Mouse (Mus musculus): ENCODE data around the gene Ficd. TPM values are rescaled to one million over a fixed set of nuclear protein-coding genes. Genes with fewer than 3 reads are reported as not detected.
A peak's percentile ranks its signal among the peaks of the same experiment; 100 is the strongest.
"Not testable (repeated sequence)": the region's sequence is repeated elsewhere in the genome, so short reads cannot be mapped to it uniquely, and the experiment has no call there.

The Ficd gene
- polyA plus RNA-seq, 1 experiment from 2014 or later: 4.8 TPM

DNA sequence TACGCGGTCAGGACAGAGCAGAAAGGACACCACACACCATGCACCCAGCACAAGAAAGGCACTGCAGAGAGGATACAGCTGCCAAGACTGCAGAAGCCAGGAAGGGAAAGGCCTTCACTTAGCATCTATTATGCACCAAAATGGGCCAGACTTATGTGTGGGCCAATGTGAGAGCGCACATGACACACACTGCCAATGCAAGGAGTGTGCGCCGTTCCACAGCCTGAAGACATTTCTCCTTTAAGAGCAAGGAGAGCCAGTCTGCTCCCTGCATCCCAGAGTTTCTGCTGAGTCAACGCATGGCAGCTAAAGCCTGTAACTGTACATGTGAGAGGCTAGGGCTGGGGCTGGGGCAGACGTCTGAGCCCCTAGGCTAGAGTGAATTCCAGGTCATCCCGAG, 33.2 kb downstream of the Ficd start:
- H3K4me1 ChIP-seq: peaks cover 36% of the 10 kb centered on the region
- H3K27me3 ChIP-seq (ENCODE audit: low read depth, poor library complexity, severe bottlenecking): no peaks in the 10 kb centered on the region
- peaks cover 60% of the 10 kb centered on the region for H3K36me3 ChIP-seq
- 97% methylated on average over 8 of the region's 8 CpGs for WGBS
- no peaks in the 10 kb centered on the region for H3K9me3 ChIP-seq (replicated peaks)
- no peak overlapping the region for H3K4me3 ChIP-seq
- H3K27ac ChIP-seq (replicated peaks): no peak overlapping the region
- no peak for DNase-seq (ENCODE audit: low spot score)

DNA sequence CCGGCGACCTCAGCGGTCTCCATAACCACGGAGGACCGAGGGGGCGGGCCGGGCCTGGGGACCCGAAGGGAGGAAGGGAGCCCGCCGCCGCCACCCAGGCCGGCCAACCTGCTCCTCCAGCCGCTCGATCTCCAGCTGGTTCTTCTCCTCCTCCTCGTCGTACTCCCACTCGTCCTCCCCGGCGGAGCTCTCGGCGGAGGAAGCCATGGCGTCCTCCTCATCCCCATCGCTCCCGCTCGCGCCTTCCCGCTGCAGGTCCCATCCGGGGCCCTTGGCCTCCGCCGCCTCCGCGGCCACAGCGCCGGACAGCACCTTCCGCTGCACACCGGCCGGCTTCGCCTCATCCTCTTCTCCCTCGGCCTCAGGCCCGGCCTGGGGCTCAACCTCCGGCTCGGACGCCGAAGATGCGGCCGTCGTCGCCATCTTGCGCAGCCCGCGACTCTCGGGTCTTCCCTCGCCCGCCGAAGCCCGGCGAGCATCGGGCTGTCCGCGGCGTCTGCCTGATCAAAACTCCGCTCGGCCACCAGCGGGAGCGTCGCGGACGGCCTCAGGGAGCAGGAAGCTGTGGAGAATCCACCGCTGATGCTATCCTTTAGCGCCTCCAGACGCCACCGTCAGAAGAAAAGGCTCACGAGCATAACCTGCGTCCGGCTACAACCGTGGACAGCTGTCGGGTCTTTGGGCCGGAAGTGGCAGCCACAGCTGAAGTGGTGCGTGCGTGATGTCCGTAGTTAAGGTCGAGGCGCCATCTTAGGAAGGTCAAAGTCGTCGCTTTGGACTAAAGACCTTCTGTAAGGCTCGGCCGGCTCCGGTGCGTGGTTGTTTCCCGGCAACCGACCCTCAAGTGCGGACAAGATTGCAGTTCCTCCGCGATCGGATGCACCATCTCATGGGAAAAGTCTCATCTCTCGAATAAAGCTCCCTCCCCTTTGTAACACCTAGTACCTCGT, 35.9 kb downstream of the Ficd start:
- under 1% methylated on average over 97 of the region's 97 CpGs for WGBS
- H3K36me3 ChIP-seq: peaks cover 57% of the 10 kb centered on the region
- H3K4me1 ChIP-seq: peaks cover 39% of the 10 kb centered on the region
- peak overlapping the region; percentile 84 for H3K4me3 ChIP-seq
- H3K9me3 ChIP-seq (replicated peaks): no peaks in the 10 kb centered on the region
- H3K27me3 ChIP-seq (ENCODE audit: low read depth, poor library complexity, severe bottlenecking): no peaks in the 10 kb centered on the region
- peak overlapping the region; percentile 99 for H3K27ac ChIP-seq (replicated peaks)
- peak; percentile 88 for DNase-seq (ENCODE audit: low spot score)

DNA sequence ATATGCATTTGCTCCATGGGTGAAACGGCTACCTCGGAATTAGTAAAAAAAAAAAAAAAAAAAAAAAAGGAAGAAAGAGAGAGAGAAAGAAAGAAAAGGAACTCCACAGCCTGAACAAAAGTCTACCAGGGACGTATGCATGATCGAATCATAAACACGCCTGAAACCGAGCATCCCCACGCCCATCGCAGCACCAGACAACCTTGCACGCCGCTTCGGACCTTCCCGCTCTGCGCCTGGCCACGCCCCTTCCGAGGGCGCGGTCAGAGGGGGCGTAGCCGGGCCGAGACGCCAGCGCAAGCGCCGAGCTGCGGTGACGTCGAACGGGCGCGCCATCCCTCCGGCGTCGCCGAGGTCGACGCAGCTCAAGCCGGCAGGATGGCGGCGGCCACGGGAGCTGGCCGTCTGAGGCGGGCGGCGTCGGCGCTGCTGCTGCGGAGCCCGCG, 36.9 kb downstream of the Ficd start, which contains the start of the genes Sart3 and Iscu:
TSS of gene Sart3 (minus strand) at position 61 of the 446 bp plus-strand sequence.
TSS of gene Iscu (plus strand) at position 299 of the 446 bp plus-strand sequence.
- peaks cover 39% of the 10 kb centered on the region for H3K4me1 ChIP-seq
- DNase-seq (ENCODE audit: low spot score): peak; percentile 93
- H3K9me3 ChIP-seq (replicated peaks): no peaks in the 10 kb centered on the region
- peaks cover 56% of the 10 kb centered on the region for H3K36me3 ChIP-seq
- peak within 1 kb of the TSS; percentile 84 for H3K4me3 ChIP-seq
- under 1% methylated on average over 49 of the region's 49 CpGs for WGBS
- H3K27me3 ChIP-seq (ENCODE audit: low read depth, poor library complexity, severe bottlenecking): no peaks in the 10 kb centered on the region
- peak within 1 kb of the TSS; percentile 99 for H3K27ac ChIP-seq (replicated peaks)

DNA sequence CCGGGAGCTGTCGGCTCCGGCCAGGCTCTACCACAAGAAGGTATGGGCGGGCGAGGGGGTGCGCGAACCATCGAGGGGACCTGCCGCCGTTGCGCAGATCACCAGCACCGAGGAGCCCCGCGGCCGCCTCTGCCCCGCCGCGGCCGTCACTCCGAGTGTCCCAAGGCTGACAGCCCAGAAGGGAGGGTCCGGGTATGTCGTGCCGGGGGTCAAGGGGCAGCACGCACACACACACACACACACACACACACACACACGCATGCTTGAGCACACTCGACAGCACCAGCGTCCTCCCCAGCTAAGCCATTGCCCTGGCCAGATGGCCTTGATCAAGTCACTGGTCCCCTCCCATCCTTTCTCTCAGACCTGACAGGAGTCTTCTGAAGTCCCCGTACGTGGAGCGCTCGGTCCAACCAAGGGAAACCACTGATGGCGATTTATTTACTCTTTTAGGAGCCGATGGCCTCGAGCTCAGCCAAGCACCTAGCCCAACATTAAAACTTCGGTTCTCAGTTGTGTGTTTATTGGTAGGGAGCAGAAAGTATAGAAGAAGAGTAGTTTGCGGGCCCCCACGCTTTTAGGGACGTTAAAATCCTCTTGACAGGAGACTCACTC, 37.4 kb downstream of the Ficd start:
- WGBS: 3% methylated on average over 37 of the region's 38 CpGs
- Histone ChIP-seq H3K9me3 (replicated peaks) (no peaks in the 10 kb centered on the region), H3K27ac (replicated peaks) (peak overlapping the region; percentile 99)

DNA sequence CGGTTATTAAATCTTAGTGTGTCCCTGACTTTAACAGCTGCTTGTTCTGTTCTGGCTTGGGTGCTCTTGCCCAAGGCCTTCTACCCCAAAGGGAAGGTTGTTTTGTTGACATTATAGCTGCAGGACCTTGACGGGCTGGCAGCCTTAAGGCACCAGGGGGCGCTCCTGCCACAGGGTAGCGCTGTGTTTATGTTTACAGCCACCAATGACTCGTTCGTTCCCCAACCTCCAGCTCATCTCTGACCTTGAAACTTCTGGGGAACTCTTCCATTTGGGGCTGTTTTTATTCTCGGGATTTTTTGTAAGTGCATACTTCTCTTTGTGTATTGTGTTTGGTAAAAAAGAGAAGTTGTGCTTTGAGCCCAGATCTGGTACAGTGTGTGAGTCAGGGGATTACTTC, 38.1 kb downstream of the Ficd start:
- DNase-seq (ENCODE audit: low spot score): peak; percentile 80
- H3K36me3 ChIP-seq: peaks cover 54% of the 10 kb centered on the region
- peaks cover 38% of the 10 kb centered on the region for H3K4me1 ChIP-seq
- no peaks in the 10 kb centered on the region for H3K27me3 ChIP-seq (ENCODE audit: low read depth, poor library complexity, severe bottlenecking)
- peak overlapping the region; percentile 84 for H3K4me3 ChIP-seq
- WGBS: 4% methylated on average over 7 of the region's 7 CpGs
- H3K9me3 ChIP-seq (replicated peaks): no peaks in the 10 kb centered on the region
- no peak overlapping the region for H3K27ac ChIP-seq (replicated peaks)

More for the DNA sequence above, 37.4 kb downstream of the Ficd start:
- H3K4me1 ChIP-seq: peaks cover 39% of the 10 kb centered on the region
- H3K27me3 ChIP-seq (ENCODE audit: low read depth, poor library complexity, severe bottlenecking): no peaks in the 10 kb centered on the region
- H3K4me3 ChIP-seq: peak overlapping the region; percentile 84
- no peak for DNase-seq (ENCODE audit: low spot score)
- peaks cover 55% of the 10 kb centered on the region for H3K36me3 ChIP-seq

DNA sequence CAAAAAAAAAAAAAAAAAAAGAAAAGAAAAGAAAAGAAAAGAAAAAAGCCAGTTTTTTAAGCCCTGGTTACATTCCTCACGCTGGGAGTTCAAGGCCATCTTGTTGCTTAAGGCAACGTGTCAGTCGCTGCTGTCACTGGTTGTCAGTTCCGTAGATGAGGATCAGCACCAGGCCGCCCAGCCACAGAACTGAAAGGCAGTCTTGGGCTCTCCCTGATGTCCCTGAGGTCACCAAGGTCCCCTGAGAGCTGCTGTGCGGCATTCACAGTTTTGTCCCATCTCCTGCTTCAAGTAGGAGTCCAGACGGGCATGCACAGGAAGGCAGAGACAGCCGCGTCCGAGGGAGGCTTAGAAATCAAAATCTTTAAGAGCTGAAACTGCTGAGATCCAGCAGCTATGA, 40.0 kb downstream of the Ficd start:
- Histone ChIP-seq H3K27me3 (ENCODE audit: low read depth, poor library complexity, severe bottlenecking) (no peaks in the 10 kb centered on the region), H3K9me3 (replicated peaks) (peaks cover 6% of the 10 kb centered on the region; the same call in 1 of the 2 replicates), H3K4me1 (peaks cover 18% of the 10 kb centered on the region), H3K36me3 (peaks cover 45% of the 10 kb centered on the region), H3K4me3 (no peak overlapping the region), H3K27ac (replicated peaks) (no peak overlapping the region)
- WGBS: 89% methylated on average over 10 of the region's 10 CpGs
- no peak for DNase-seq (ENCODE audit: low spot score)

DNA sequence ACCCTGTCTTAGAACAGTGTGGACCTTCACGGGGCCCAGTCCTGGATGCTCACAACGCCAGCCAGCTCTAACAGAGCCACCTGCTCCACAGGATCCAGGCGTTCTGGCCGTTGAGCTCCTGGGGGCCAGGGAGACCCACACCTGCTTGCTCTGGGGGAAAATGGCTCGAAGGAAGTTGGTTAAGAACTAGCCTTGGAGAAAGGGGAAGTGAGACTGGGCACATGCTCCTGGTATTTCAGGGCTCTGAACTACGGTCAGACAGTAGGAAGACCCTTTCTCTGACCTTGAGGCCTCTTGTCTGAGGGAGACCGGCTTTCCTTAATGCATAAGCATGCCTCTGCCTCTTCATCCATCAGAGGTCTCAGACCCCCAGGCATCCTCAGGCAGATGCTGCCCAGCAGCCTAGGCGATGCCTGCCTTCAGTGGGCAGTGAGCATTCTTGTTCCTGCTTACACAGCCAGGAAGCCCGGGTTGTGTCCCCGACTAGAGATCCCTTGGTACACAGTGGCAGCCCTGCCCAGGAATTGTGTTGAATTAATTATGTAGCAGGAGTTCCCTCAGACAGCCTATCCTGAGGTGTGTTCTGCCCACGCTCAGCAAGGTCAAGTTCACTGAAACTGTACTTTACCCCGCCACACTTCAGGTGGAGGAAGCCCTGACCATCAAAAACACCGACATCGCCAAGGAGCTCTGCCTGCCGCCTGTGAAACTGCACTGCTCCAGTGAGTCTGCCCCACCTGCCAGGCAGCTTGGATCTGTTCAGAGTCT, 40.7 kb downstream of the Ficd start:
- Histone ChIP-seq H3K4me3 (no peak overlapping the region), H3K4me1 (peaks cover 17% of the 10 kb centered on the region), H3K27ac (replicated peaks) (no peak overlapping the region), H3K9me3 (replicated peaks) (peaks cover 6% of the 10 kb centered on the region; the same call in 1 of the 2 replicates), H3K36me3 (peaks cover 45% of the 10 kb centered on the region), H3K27me3 (ENCODE audit: low read depth, poor library complexity, severe bottlenecking) (no peaks in the 10 kb centered on the region)
- WGBS: 92% methylated on average over 15 of the region's 15 CpGs
- DNase-seq (ENCODE audit: low spot score): no peak

DNA sequence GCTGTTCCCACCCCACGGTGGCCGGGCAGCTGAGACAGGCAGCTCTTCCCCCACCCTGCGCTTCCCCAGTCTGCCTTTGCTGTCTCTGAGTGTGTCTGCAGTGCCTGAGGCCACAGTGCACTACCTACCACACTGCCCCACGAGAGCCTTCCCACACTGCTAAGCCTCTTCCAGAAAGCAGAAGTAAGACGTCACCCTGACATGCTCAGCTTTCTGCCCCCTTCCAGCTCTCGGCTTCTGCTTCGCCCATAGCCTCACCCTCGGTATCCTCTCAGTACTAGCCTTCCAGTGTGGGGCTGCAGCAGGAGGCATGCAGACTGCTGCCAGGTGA, 41.3 kb downstream of the Ficd start:
- DNase-seq (ENCODE audit: low spot score): no peak
- Histone ChIP-seq H3K4me1 (peaks cover 16% of the 10 kb centered on the region), H3K9me3 (replicated peaks) (peaks cover 6% of the 10 kb centered on the region; the same call in 1 of the 2 replicates), H3K27ac (replicated peaks) (no peak overlapping the region), H3K4me3 (no peak overlapping the region), H3K36me3 (peaks cover 45% of the 10 kb centered on the region), H3K27me3 (ENCODE audit: low read depth, poor library complexity, severe bottlenecking) (no peaks in the 10 kb centered on the region)
- WGBS: 87% methylated on average over 8 of the region's 8 CpGs

DNA sequence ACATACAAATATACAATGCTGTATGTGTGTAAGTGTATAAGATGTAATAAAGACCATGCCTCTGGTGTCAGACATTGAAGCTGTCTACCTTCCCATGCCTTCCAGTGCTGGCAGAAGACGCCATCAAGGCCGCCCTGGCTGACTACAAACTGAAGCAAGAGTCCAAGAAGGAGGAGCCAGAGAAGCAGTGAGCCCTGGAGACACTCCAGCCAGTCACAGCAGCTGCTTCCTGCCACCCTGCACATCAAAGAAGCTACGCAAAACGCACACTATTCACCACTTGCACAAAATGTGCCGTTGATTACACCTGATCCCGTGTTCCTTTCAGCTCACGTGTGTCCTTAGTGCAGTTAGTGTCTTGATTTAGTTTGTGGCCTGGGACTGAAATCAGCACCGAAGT, 42.1 kb downstream of the Ficd start:
- 91% methylated on average over 8 of the region's 8 CpGs for WGBS
- H3K9me3 ChIP-seq (replicated peaks): not testable (repeated sequence)

DNA sequence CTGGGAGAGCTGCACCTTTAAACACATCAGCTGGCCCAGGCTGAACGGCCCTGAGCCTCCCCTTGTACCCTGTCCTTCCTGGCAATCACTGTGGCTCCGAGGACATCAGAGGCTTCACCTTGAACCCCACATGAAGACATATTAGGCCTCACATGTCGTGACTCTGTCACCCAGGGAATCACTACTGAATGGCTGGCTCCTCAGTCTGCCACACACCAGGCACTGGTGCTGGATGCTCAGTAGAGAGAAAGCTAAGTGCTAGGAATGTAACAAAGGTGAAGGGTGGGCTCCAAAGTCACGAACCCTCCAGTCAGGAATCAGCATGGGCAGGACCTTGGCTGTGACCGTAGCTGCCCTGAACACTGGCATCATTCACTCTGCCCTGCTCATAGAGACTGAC, 44.0 kb downstream of the Ficd start:
- 80% methylated on average over 5 of the region's 5 CpGs for WGBS
- H3K27ac ChIP-seq (replicated peaks): no peak overlapping the region
- H3K4me1 ChIP-seq: peaks cover 7% of the 10 kb centered on the region
- no peak for DNase-seq (ENCODE audit: low spot score)
- H3K4me3 ChIP-seq: no peak overlapping the region
- peaks cover 41% of the 10 kb centered on the region for H3K36me3 ChIP-seq
- H3K27me3 ChIP-seq (ENCODE audit: low read depth, poor library complexity, severe bottlenecking): peaks cover 21% of the 10 kb centered on the region
- peaks cover 6% of the 10 kb centered on the region; the same call in 1 of the 2 replicates for H3K9me3 ChIP-seq (replicated peaks)

More for the DNA sequence above, 42.1 kb downstream of the Ficd start:
- Histone ChIP-seq H3K4me1 (peaks cover 13% of the 10 kb centered on the region), H3K36me3 (peaks cover 45% of the 10 kb centered on the region)
- not testable (repeated sequence) for H3K27ac ChIP-seq (replicated peaks); H3K4me3 ChIP-seq; DNase-seq (ENCODE audit: low spot score); H3K27me3 ChIP-seq (ENCODE audit: low read depth, poor library complexity, severe bottlenecking)

DNA sequence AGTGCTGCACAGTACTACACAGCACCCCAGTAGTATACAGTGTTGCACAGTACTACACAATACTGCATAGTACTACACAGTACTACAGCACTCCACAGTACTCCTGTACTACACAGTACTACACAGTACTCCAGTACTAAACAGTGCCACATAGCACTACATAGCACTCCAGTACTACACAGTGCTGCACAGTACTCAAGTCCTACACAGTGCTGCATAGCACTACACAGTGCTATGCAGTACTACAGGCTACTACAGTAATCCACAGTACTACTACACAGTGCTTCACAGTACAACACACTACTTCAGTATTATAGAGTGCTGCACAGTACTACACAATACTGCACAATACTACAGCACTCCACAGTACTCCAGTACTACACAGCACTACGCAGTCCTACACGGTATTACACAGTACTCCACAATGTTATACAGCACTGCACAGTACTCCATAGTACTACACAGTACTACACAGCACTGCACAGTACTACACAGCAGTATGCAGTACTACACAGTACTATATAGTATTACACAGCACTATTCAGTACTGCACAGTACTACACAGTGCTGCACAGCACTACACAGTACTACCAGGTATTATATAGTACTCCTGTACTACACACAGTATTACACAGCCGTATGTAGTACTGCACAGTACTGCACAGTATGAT, 44.6 kb downstream of the Ficd start:
- peaks cover 6% of the 10 kb centered on the region; the same call in 1 of the 2 replicates for H3K9me3 ChIP-seq (replicated peaks)
- DNase-seq (ENCODE audit: low spot score): no peak
- 94% methylated on average over 3 of the region's 3 CpGs for WGBS
- no peak overlapping the region for H3K4me3 ChIP-seq
- peaks cover 22% of the 10 kb centered on the region for H3K27me3 ChIP-seq (ENCODE audit: low read depth, poor library complexity, severe bottlenecking)
- H3K27ac ChIP-seq (replicated peaks): no peak overlapping the region
- peaks cover 7% of the 10 kb centered on the region for H3K4me1 ChIP-seq
- H3K36me3 ChIP-seq: peaks cover 34% of the 10 kb centered on the region

DNA sequence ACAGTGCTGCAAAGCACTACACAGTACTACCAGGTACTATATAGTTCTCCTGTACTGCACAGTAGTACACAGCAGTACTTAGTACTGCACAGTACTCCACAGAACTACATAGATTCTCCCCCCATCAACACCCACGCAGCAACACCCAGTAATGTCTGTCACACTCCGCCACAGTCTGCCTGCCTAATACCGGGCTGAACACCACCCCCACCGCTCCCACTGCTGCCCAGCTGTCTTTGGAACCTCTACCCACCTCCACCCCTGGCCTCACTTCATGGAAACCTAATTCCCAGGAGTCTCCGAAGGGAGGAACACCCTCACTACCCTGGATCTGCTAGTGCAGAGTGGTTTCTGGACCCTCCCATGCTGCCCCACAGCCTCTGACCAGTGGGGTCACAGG, 45.2 kb downstream of the Ficd start:
- H3K27ac ChIP-seq (replicated peaks): no peak overlapping the region

More for the DNA sequence above, 45.2 kb downstream of the Ficd start:
- H3K36me3 ChIP-seq: peaks cover 29% of the 10 kb centered on the region
- H3K4me3 ChIP-seq: no peak overlapping the region
- peaks cover 6% of the 10 kb centered on the region; the same call in 1 of the 2 replicates for H3K9me3 ChIP-seq (replicated peaks)
- peaks cover 22% of the 10 kb centered on the region for H3K27me3 ChIP-seq (ENCODE audit: low read depth, poor library complexity, severe bottlenecking)
- DNase-seq (ENCODE audit: low spot score): no peak
- 90% methylated on average over 5 of the region's 5 CpGs for WGBS
- peaks cover 7% of the 10 kb centered on the region for H3K4me1 ChIP-seq
